Mouse (Mus musculus): Measurements from ENCODE around the gene Rfx2. TPM values are rescaled to one million over a fixed set of nuclear protein-coding genes. Genes with fewer than 3 reads are reported as not detected.
A peak's percentile ranks its signal among the peaks of the same experiment; 100 is the strongest.

Gene Rfx2
- polyA plus RNA-seq, 1 experiment from 2014 or later, result 6.8 TPM

- no peaks in the 10 kb centered on the region for H3K27me3 ChIP-seq (ENCODE audit: control insufficient read depth, insufficient read depth, low read length)
- H3K36me3 ChIP-seq (ENCODE audit: control insufficient read depth, insufficient read depth), result no peaks in the 10 kb centered on the region
- no peaks in the 10 kb centered on the region for H3K9me3 ChIP-seq (replicated peaks; ENCODE audit: control insufficient read depth, low read length)
- H3K27ac ChIP-seq (ENCODE audit: low read length), result no peak overlapping the region
- no peak overlapping the region for H3K9ac ChIP-seq (ENCODE audit: low read length)
- WGBS, result 9% methylated on average over 9 of the region's 9 CpGs
- no peak overlapping the region for H3K4me2 ChIP-seq (ENCODE audit: low read depth, low read length)
- peak; percentile 57 for ATAC-seq (replicated peaks; ENCODE audit: extremely low read depth, insufficient read depth, low FRiP score)
- peaks cover 19% of the 10 kb centered on the region for H3K4me1 ChIP-seq (ENCODE audit: control insufficient read depth, insufficient read depth, low read length)
- H3K4me3 ChIP-seq (ENCODE audit: low read length), result no peak overlapping the region
These were observed 22.3 kb downstream of the Rfx2 start for GRCm38 (mm10) chr17:56808518-56808917.

GRCm38 (mm10) chr17:56805784-56806183 is 25.0 kb downstream of the Rfx2 start:
- no peak overlapping the region for H3K4me3 ChIP-seq (ENCODE audit: low read length)
- no peak overlapping the region for H3K4me2 ChIP-seq (ENCODE audit: low read depth, low read length)
- no peaks in the 10 kb centered on the region for H3K9me3 ChIP-seq (replicated peaks; ENCODE audit: control insufficient read depth, low read length)
- H3K9ac ChIP-seq (ENCODE audit: low read length), result no peak overlapping the region
- 71% methylated on average over 1 of the region's 1 CpGs for WGBS
- no peak for ATAC-seq (replicated peaks; ENCODE audit: extremely low read depth, insufficient read depth, low FRiP score)
- H3K36me3 ChIP-seq (ENCODE audit: control insufficient read depth, insufficient read depth), result 0 out of 2 replicates have a peak, but pooled peaks cover 3% of the 10 kb centered on the region
- H3K27ac ChIP-seq (ENCODE audit: low read length), result no peak overlapping the region
- peaks cover 14% of the 10 kb centered on the region for H3K4me1 ChIP-seq (ENCODE audit: control insufficient read depth, insufficient read depth, low read length)
- H3K27me3 ChIP-seq (ENCODE audit: control insufficient read depth, insufficient read depth, low read length), result no peaks in the 10 kb centered on the region

GRCm38 (mm10) chr17:56804952-56805351 is 25.9 kb downstream of the Rfx2 start:
- Histone ChIP-seq H3K4me1 (ENCODE audit: control insufficient read depth, insufficient read depth, low read length) (peaks cover 7% of the 10 kb centered on the region), H3K9me3 (replicated peaks; ENCODE audit: control insufficient read depth, low read length) (no peaks in the 10 kb centered on the region), H3K4me3 (ENCODE audit: low read length) (no peak overlapping the region), H3K27ac (ENCODE audit: low read length) (no peak overlapping the region), H3K27me3 (ENCODE audit: control insufficient read depth, insufficient read depth, low read length) (no peaks in the 10 kb centered on the region), H3K9ac (ENCODE audit: low read length) (peak overlapping the region; percentile 14; the same call in 1 of the 2 replicates), H3K36me3 (ENCODE audit: control insufficient read depth, insufficient read depth) (0 out of 2 replicates have a peak, but pooled peaks cover 3% of the 10 kb centered on the region), H3K4me2 (ENCODE audit: low read depth, low read length) (no peak overlapping the region)
- WGBS, result 67% methylated on average over 5 of the region's 5 CpGs
- ATAC-seq (replicated peaks; ENCODE audit: extremely low read depth, insufficient read depth, low FRiP score), result no peak

- Histone ChIP-seq H3K4me3 (ENCODE audit: low read length) (no peak overlapping the region), H3K27me3 (ENCODE audit: control insufficient read depth, insufficient read depth, low read length) (no peaks in the 10 kb centered on the region), H3K9ac (ENCODE audit: low read length) (no peak overlapping the region), H3K4me1 (ENCODE audit: control insufficient read depth, insufficient read depth, low read length) (no peaks in the 10 kb centered on the region), H3K27ac (ENCODE audit: low read length) (no peak overlapping the region), H3K9me3 (replicated peaks; ENCODE audit: control insufficient read depth, low read length) (no peaks in the 10 kb centered on the region), H3K36me3 (ENCODE audit: control insufficient read depth, insufficient read depth) (0 out of 2 replicates have a peak, but pooled peaks cover 3% of the 10 kb centered on the region), H3K4me2 (ENCODE audit: low read depth, low read length) (no peak overlapping the region)
- no peak for ATAC-seq (replicated peaks; ENCODE audit: extremely low read depth, insufficient read depth, low FRiP score)
- WGBS, result 79% methylated on average over 8 of the region's 8 CpGs
These were observed 28.7 kb downstream of the Rfx2 start for GRCm38 (mm10) chr17:56802065-56802464.

GRCm38 (mm10) chr17:56799276-56799675 is 31.5 kb downstream of the Rfx2 start:
- Histone ChIP-seq H3K9ac (ENCODE audit: low read length) (no peak overlapping the region), H3K36me3 (ENCODE audit: control insufficient read depth, insufficient read depth) (0 out of 2 replicates have a peak, but pooled peaks cover 3% of the 10 kb centered on the region), H3K27ac (ENCODE audit: low read length) (no peak overlapping the region), H3K4me1 (ENCODE audit: control insufficient read depth, insufficient read depth, low read length) (no peaks in the 10 kb centered on the region), H3K27me3 (ENCODE audit: control insufficient read depth, insufficient read depth, low read length) (no peaks in the 10 kb centered on the region), H3K9me3 (replicated peaks; ENCODE audit: control insufficient read depth, low read length) (no peaks in the 10 kb centered on the region), H3K4me2 (ENCODE audit: low read depth, low read length) (no peak overlapping the region), H3K4me3 (ENCODE audit: low read length) (no peak overlapping the region)
- WGBS, result 81% methylated on average over 3 of the region's 3 CpGs
- ATAC-seq (replicated peaks; ENCODE audit: extremely low read depth, insufficient read depth, low FRiP score), result no peak

DNA sequence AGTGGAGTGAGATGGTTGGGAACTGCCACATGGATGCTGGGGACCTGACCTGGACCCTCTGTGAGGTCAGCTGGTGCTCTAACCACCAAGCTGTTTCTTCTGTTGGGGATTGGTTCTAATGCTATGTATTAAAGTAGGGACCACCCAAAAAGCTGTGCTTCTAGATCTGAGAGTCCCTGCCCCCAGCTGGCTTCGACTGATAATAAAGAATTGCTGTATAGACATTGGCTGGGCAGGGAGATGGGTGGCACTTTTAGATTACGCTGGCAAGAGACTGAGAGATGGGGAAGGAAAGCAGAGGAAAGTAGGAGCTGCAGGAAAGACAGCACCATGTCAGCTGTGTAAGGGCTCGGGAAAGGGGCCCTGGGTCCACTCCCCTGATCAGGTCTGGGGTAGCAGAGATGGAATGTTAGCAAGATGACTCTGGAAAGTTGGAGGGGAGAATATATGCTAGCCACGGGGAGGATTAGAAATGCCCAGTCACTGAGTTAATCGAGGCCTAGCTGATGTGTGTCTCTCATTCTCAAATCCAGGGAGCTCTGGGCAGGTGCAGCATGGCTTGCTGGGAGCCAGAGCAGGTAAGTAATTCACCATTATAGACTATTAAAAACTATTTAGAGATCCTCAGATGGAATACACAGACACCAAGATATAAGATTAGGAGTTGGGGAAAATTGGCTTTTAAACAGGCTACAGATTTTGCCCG is 37.0 kb downstream of the Rfx2 start:
- Histone ChIP-seq H3K4me2 (ENCODE audit: low read depth, low read length) (no peak overlapping the region), H3K36me3 (ENCODE audit: control insufficient read depth, insufficient read depth) (no peaks in the 10 kb centered on the region), H3K27ac (ENCODE audit: low read length) (no peak overlapping the region), H3K4me1 (ENCODE audit: control insufficient read depth, insufficient read depth, low read length) (peaks cover 3% of the 10 kb centered on the region; the same call in 1 of the 2 replicates), H3K9me3 (replicated peaks; ENCODE audit: control insufficient read depth, low read length) (no peaks in the 10 kb centered on the region), H3K4me3 (ENCODE audit: low read length) (no peak overlapping the region), H3K9ac (ENCODE audit: low read length) (no peak overlapping the region), H3K27me3 (ENCODE audit: control insufficient read depth, insufficient read depth, low read length) (no peaks in the 10 kb centered on the region)
- WGBS, result 69% methylated on average over 6 of the region's 6 CpGs
- ATAC-seq (replicated peaks; ENCODE audit: extremely low read depth, insufficient read depth, low FRiP score), result no peak

DNA sequence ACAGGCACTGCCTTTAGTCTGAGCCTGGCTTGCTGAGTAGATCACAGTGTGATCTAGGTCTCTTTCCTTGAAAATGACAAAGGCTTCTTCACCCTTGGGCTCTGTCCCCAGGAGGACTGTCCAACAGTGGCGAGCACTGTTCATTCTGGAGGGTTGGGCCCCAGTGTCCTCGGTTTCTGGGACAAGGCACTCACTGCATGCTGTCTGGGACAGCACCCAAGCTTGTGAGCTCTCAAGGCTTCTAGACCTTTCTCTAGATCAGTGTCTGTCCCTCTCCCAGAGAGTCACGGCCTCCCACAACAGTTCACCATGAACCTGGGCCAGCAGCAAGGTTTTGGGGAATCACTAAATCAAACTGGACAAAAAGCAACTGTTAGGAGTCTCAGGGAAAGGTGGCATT is 38.2 kb downstream of the Rfx2 start:
- 76% methylated on average over 3 of the region's 3 CpGs for WGBS
- Histone ChIP-seq H3K27ac (ENCODE audit: low read length) (no peak overlapping the region), H3K4me3 (ENCODE audit: low read length) (no peak overlapping the region), H3K36me3 (ENCODE audit: control insufficient read depth, insufficient read depth) (no peaks in the 10 kb centered on the region), H3K9ac (ENCODE audit: low read length) (no peak overlapping the region), H3K9me3 (replicated peaks; ENCODE audit: control insufficient read depth, low read length) (no peaks in the 10 kb centered on the region), H3K4me2 (ENCODE audit: low read depth, low read length) (no peak overlapping the region), H3K4me1 (ENCODE audit: control insufficient read depth, insufficient read depth, low read length) (peaks cover 5% of the 10 kb centered on the region; the same call in 1 of the 2 replicates), H3K27me3 (ENCODE audit: control insufficient read depth, insufficient read depth, low read length) (no peaks in the 10 kb centered on the region)
- no peak for ATAC-seq (replicated peaks; ENCODE audit: extremely low read depth, insufficient read depth, low FRiP score)

DNA sequence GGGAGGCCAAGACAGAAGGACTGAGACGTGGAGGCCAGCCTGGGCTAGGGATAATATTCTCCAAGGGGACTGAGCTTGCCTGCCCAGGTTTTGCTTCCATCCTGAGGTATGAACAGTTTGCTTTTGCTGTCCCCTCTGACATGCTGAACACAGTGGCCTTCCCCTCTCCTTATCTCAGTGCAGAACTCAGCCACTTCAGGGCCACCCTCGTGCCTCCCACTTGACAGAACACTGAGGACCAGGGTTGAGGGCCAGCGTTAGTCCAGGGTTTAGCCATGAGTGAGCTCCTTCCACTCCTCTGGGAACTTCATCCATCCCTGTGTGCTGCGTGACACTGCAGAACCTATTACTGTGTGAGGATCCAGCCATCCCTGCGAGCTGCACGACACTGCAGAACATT is 41.5 kb downstream of the Rfx2 start:
- no peak overlapping the region for H3K4me2 ChIP-seq (ENCODE audit: low read depth, low read length)
- no peak overlapping the region for H3K9ac ChIP-seq (ENCODE audit: low read length)
- no peaks in the 10 kb centered on the region for H3K27me3 ChIP-seq (ENCODE audit: control insufficient read depth, insufficient read depth, low read length)
- ATAC-seq (replicated peaks; ENCODE audit: extremely low read depth, insufficient read depth, low FRiP score), result no peak
- H3K9me3 ChIP-seq (replicated peaks; ENCODE audit: control insufficient read depth, low read length), result no peaks in the 10 kb centered on the region
- no peak overlapping the region for H3K4me3 ChIP-seq (ENCODE audit: low read length)
- 61% methylated on average over 6 of the region's 6 CpGs for WGBS
- no peak overlapping the region for H3K27ac ChIP-seq (ENCODE audit: low read length)
- peaks cover 5% of the 10 kb centered on the region; the same call in 1 of the 2 replicates for H3K4me1 ChIP-seq (ENCODE audit: control insufficient read depth, insufficient read depth, low read length)
- H3K36me3 ChIP-seq (ENCODE audit: control insufficient read depth, insufficient read depth), result no peaks in the 10 kb centered on the region

DNA sequence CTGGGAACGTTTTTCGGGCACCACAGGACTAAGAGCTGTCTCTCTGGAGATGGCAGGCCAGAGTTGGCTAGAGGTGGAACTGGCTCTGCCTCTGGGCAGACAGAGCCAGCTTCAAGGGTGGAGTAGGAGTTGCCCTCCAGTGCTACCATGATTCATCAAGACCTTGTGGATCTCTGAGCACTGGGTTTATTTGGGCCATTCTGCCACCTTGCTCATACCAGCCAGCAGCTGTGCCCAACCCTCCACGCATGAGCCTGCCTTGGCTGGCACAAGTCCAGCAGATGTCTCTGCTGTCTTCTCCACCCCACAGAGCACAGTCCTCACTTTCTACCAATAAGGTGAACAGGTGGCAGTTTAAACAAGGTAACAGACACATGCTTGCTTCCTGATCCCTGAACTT is 41.9 kb downstream of the Rfx2 start:
- H3K4me3 ChIP-seq (ENCODE audit: low read length), result no peak overlapping the region
- H3K4me2 ChIP-seq (ENCODE audit: low read depth, low read length), result no peak overlapping the region
- peaks cover 5% of the 10 kb centered on the region; the same call in 1 of the 2 replicates for H3K4me1 ChIP-seq (ENCODE audit: control insufficient read depth, insufficient read depth, low read length)
- no peak for ATAC-seq (replicated peaks; ENCODE audit: extremely low read depth, insufficient read depth, low FRiP score)
- 61% methylated on average over 3 of the region's 3 CpGs for WGBS
- H3K27me3 ChIP-seq (ENCODE audit: control insufficient read depth, insufficient read depth, low read length), result no peaks in the 10 kb centered on the region
- no peaks in the 10 kb centered on the region for H3K9me3 ChIP-seq (replicated peaks; ENCODE audit: control insufficient read depth, low read length)
- H3K27ac ChIP-seq (ENCODE audit: low read length), result no peak overlapping the region
- no peak overlapping the region for H3K9ac ChIP-seq (ENCODE audit: low read length)
- 0 out of 2 replicates have a peak, but pooled peaks cover 2% of the 10 kb centered on the region for H3K36me3 ChIP-seq (ENCODE audit: control insufficient read depth, insufficient read depth)
